Mouse (Mus musculus): ENCODE data around the gene Sowaha. TPM values are rescaled to one million over a fixed set of nuclear protein-coding genes. Genes with fewer than 3 reads are reported as not detected.

Sowaha gene
- total RNA-seq, 2 experiments from 2014 or later, result 0.07 TPM

- no peak for DNase-seq (ENCODE audit: low spot score)
These were observed 1.5 kb downstream of the Sowaha start for GRCm38 (mm10) chr11:53478383-53479170.

DNA sequence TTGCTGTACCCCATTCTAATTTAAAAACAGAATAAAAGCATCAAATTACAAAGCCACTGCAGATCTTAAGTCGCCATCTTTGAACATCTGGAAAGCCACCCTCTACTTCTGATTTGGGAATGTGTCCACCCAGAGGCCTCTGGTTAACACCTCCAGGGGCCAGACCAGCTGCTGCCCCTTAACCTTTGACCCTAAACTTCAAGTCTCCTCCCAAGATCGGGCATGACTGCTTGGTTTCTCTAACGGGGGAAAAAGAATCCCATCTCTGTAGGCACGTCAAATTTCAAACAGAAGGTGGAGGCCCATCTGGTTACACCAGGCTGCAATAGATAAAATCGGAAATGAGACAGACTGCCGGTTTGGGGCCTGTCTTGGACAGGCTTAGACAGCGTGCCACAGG, 2.2 kb downstream of the Sowaha start:
- DNase-seq (ENCODE audit: low spot score), result no peak

DNA sequence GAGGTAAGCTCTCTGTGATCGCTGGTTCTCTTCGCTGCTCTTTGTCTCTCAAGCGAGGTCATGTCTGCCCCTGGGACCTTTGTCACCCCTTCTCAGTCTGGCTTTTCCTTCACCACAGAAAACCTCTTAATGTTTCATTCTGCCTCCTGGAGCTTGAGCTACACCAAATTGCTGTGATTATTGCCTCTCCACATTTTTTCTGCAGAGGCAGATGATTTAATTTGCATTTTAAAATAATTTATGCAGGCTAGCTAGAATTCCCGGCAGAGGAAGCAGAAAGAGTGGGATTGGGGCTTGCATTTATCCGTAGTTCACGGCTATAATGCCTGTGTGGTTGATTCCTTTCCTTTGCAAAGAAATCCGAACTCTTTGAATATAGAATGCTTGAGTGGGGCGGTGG, 4.5 kb downstream of the Sowaha start:
- DNase-seq (ENCODE audit: low spot score), result no peak

DNA sequence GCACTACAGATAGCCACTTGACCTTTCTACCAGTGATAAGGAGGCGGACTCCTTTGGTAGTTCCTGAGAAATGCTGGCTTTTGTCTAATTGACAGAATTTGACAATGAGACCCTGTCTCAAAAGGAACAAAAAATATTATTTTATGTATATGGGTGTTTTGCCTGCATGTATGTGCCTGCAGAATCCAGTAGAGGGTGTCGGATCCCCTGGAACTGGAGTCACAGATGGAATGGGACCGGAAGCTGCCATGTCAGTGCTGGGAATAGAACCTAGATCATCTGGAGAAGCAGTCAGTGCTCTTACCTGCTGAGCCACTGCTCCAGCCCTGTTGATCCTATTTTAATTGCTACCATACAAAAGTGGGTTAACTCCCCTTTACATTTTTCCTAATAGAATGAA, 7.4 kb downstream of the Sowaha start:
- no peak for DNase-seq (ENCODE audit: low spot score)

DNA sequence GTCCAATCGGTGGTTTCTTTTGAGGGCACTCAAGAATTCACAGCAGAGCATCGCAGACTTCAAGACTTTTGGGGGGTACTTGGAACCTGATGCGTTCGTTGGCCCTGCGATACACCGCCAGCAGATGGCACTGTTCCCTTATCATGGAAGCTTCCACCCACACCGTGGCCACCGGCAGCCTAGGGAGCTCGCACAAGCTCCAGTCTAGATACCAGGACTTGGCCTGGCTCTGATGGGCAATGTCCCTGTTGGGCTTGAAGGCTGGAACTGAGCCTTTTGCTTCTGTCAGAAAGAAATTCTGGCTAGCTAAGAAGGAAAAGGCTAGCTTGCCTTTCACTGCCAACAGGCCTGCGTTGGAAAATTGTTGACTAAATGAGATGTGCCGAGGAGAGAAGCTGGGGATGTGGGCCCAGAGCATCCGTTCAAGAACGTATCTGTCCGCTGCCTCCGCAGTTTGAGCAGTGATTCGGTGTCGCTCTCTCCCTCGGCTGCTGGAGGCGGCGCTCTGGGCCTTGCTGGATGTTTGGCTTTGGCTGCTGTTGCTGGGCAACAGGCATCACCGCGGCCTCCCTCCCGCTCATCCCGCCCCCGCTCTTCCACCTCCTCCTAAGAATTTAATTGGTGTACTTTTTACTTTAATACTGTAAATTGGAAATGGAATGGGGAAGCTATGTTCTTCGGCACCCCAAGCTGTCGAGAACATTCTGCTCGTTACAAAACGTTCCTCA, 9.9 kb downstream of the Sowaha start, which contains the start of gene Gm9837:
Gene Gm9837, minus strand, starts transcription at position 512 of the 728 bp plus-strand sequence.
- peak; percentile 90 for DNase-seq (ENCODE audit: low spot score)

GRCm38 (mm10) chr11:53469294-53469967, 10.6 kb downstream of the Sowaha start:
- DNase-seq (ENCODE audit: low spot score), result peak; percentile 33

- peak; percentile 84 for DNase-seq (ENCODE audit: low spot score)
These were observed 13.7 kb downstream of the Sowaha start for GRCm38 (mm10) chr11:53466231-53466971.

DNA sequence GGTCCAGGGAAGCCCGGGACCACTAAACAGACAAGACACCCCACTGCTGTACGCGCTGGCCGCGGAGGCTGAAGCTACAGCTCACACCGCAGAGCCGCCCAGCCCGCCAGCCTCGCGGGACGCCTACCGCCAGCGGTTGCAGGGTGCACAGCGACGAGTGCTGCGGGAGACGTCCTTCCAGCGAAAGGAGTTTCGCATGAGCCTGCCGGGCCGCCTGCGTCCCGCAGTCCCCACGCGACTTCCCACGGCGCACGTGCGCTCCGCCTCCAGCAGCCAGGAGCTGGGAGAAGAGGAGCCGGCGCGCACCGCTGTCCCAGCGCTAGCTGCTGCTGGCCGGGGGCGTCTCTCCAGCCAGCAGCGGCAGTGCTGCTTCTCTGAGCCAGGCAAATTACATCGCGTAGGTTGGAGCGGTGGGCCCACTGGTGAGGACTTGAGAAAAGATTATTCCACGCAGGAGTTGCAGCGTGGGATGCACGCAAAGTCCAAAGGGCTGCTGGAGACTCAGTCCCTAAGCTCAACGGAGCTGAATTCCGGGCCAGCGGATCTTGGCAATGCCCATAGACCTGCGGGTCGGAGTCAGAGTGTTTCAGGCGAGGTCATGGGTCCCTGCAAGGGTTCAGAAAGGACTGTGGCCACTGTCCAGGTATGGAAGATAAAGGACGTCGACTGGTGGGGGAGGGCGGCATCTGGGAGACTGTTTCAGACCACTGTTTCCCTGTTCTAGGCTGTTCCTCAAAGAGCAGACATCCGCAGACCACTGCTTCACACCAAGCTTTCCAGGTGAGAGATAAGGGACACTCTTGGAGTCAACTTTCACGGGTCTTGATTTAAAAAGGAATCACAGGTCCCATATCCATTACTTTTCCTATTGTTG, 16.3 kb downstream of the Sowaha start:
- no peak for DNase-seq (ENCODE audit: low spot score)

- DNase-seq (ENCODE audit: low spot score), result no peak
These were observed 18.3 kb downstream of the Sowaha start for GRCm38 (mm10) chr11:53461727-53462126.

DNA sequence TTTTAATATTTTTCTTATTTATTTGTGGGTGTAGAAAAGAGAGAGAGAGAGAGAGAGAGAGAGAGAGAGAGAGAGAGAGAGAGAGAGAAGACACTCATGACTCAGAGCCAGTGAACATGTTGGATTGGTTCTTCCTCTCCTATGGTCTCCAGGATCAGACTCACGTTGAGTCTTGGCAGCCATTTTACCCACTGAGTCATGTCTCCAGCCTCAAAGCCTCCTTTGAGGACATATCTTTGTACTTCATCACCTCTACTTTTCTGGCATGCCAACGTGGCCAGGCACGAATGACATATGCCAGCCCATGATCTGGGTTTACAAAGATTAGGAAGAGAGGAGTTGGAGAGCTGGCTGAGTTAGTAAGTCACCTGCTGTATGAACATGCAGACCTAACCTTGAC, 19.9 kb downstream of the Sowaha start:
- DNase-seq (ENCODE audit: low spot score), result no peak

GRCm38 (mm10) chr11:53458996-53459395, 21.1 kb downstream of the Sowaha start:
- DNase-seq (ENCODE audit: low spot score), result no peak

GRCm38 (mm10) chr11:53457372-53457954, 22.6 kb downstream of the Sowaha start:
- no peak for DNase-seq (ENCODE audit: low spot score)

DNA sequence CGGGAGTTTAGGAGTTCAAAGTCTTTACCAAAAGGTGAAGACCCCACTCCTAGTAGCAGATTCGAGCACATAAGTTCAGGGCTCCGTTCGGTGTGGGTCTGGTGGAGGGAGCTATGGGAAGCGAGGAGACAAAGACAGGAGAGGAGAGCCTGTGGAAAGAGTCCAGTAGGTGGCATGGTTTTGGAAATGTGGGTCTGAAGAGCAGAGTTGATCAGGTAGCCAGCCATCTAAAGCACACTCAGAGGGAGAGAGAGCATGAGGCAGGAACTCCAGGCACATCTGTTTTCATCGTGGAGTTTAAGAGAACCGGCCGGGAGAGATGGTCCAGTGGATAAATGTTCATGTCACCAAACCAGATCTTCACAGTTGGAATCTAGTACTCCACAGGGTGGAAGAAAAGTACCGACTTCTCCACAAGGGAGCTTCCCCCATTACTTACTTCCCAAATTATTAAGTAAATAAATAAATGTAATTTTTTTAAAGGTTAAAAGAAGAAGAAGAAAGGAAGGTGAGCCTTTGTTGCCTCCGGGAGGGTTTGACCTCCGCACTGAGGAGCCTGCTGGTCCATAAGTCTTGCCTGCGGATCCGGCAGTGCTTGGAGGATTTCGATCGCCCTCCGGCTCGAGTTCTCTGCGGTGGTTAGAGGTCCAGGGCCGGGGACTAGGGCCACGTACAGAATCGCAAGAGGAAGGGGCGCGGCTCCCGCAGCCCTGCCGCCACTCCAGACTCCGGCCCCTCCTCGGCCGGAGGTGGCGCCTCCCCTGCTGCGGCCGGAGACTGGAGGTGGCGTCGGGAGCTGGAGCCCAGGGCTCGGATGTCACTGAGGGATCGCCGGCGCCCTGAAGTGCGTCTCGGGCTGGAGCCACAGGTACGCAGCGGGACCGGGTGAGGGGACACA, 23.4 kb downstream of the Sowaha start, which contains the start of the genes Gm10447 and Shroom1:
Gene Gm10447, minus strand, starts transcription at position 637 of the 898 bp plus-strand sequence.
Gene Shroom1, plus strand, starts transcription at position 732 of the 898 bp plus-strand sequence.
- DNase-seq (ENCODE audit: low spot score), result peak; percentile 49

DNA sequence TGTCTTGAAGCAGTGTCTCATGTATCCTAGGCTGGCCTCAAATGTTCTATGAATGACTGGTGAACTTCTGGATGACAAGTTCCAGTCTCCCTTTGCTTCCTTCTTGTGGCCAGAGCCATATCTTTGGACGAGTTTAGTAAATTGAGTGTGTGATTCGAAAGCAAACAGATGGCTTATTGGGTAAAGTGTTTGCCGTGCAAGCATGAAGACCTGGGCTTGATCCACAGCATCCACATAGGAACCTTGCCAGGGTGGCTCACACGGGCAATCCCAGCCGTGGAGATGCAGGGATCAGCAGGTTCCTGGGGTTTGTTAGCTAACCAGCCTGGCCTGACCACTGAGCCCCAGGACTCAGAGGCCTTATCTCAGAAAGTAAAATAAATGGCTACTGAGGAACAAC, 27.0 kb downstream of the Sowaha start:
- no peak for DNase-seq (ENCODE audit: low spot score)

DNA sequence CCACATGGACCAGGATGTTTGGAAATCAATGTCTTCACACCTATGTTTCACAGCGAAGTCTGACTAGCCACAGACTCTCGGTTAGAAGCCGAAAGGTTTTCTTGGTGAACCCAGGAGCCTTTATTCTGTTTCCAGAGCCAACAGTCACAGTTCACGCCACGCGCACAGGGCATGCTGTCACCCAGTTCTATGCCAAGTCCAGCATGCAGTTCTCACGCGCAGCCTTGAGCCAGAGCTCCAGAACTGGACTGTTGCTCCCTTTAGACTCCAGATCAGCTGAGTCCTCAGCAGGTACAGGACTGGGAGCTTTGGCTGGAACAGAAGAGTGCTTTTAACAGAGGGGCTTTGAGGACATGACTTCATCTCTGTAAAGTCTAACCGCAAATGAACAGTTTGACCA, 27.7 kb downstream of the Sowaha start:
- DNase-seq (ENCODE audit: low spot score), result no peak

GRCm38 (mm10) chr11:53451361-53451760, 28.7 kb downstream of the Sowaha start:
- no peak for DNase-seq (ENCODE audit: low spot score)

GRCm38 (mm10) chr11:53450070-53450705, 29.9 kb downstream of the Sowaha start:
- DNase-seq (ENCODE audit: low spot score), result no peak

DNA sequence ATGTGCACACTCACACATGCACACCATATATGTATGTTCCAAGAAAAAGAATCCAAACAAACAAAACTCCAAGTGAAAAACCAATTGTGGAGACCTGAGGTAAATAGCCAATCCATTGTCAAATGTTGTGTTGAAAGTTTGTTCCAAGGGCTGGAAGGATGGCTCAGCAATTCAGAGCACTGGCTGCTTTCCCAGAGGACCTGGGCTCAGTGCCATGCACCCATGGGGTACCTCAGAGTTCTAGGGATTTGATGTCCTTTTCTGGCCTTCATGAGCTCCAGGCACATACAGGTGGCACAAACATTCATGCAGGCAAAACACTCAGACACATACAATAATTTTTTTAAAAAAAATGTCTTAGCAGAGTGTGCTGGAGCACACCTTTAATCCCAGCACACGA, 31.5 kb downstream of the Sowaha start:
- DNase-seq (ENCODE audit: low spot score), result peak; percentile 69
